Mouse (Mus musculus): ENCODE measurements at regions not wholly inside any gene's neighbourhood (a gene's known extent, or its start where the extent isn't known, plus 50 kb on each side); places are given as distances from the start of the nearest gene placed in this dataset.
A peak's percentile ranks its signal among the peaks of the same experiment; 100 is the strongest.

DNA sequence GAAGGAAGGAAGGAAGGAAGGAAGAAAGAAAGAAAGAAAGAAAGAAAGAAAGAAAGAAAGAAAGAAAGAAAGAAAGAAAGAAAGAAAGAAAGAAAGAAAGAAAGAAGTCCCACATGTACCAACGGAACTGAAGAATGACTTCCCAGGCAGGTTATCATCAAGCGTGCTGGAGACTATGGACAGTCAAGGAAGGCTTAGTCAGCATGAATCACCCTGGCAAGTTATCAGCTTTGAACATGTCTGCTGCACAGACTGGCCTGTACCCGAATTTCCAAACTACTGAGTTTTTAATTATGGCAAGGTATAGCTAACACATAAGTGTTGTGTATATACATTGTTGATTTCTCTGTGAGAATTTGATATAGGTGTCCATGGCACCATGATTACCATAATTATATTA is 104.3 kb upstream of the Asb5 start:
- DNase-seq (ENCODE audit: low read depth, low spot score): peak; percentile 24
- no peaks in the 10 kb centered on the region for H3K27me3 ChIP-seq (ENCODE audit: control insufficient read depth in 1 of 2, insufficient read depth in 2 of 2, low read length in 2 of 2)
- no peak overlapping the region for H3K27ac ChIP-seq (ENCODE audit: control insufficient read depth, low read depth, low read length)
- H3K4me3 ChIP-seq (ENCODE audit: control insufficient read depth in 1 of 2, insufficient read depth in 1 of 2, low read depth in 2 of 2, low read length in 2 of 2): no peak overlapping the region
- H3K79me2 ChIP-seq (ENCODE audit: control insufficient read depth, insufficient read depth, low read length, poor library complexity): no peaks in the 10 kb centered on the region
- no peak for TF ChIP-seq ZC3H11A (IDR thresholded peaks at IDR 0.05; ENCODE audit: low read depth, low read length)
- TF ChIP-seq MAZ (IDR thresholded peaks at IDR 0.05; ENCODE audit: low read depth, low read length): no peak
- no peak for TF ChIP-seq POLR2AphosphoS5 (IDR thresholded peaks at IDR 0.05; ENCODE audit: borderline replicate concordance, low read depth, low read length)
- TF ChIP-seq GABPA (IDR thresholded peaks at IDR 0.05; ENCODE audit: low read depth, low read length): no peak
- no peak for TF ChIP-seq USF1 (IDR thresholded peaks at IDR 0.05; ENCODE audit: low read depth, low read length)
- H3K4me1 ChIP-seq (ENCODE audit: control insufficient read depth in 1 of 2, insufficient read depth in 2 of 2, low read length in 2 of 2): no peaks in the 10 kb centered on the region
- H3K9ac ChIP-seq (ENCODE audit: control insufficient read depth, low read depth, low read length, poor library complexity, severe bottlenecking): no peak overlapping the region
- no peaks in the 10 kb centered on the region for H3K9me3 ChIP-seq (replicated peaks; ENCODE audit: insufficient read depth, low read length)
- H3K36me3 ChIP-seq (ENCODE audit: control insufficient read depth in 1 of 2, insufficient read depth in 2 of 2, low read length in 2 of 2): no peaks in the 10 kb centered on the region

DNA sequence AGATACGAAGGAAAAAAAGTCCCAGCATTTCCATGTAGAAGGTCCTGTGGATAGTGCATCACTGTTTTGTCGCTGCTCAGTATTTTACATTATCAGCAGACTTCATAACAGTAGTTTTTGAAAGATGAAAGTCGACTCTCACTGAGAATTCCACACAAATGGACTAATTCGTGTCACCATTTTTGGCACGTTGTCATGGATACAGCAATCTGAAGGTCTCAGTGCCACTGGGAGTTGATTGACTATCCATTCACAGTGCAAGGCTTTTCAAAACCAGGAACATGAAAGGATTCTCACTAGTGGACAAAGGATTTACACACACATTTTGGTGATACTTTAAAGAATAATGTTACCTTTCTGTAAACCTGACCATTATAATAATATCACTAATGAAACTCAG is 93.7 kb upstream of the Asb5 start:
- no peak overlapping the region for H3K9ac ChIP-seq (ENCODE audit: control insufficient read depth, low read depth, low read length, poor library complexity, severe bottlenecking)
- no peak for TF ChIP-seq TBP (IDR thresholded peaks at IDR 0.05; ENCODE audit: low read depth, low read length)
- TF ChIP-seq HCFC1 (IDR thresholded peaks at IDR 0.05; ENCODE audit: low read depth, low read length): no peak
- no peak for TF ChIP-seq USF1 (IDR thresholded peaks at IDR 0.05; ENCODE audit: low read depth, low read length)
- no peak for TF ChIP-seq MYB (IDR thresholded peaks at IDR 0.05; ENCODE audit: low read depth, low read length)
- TF ChIP-seq UBTF (IDR thresholded peaks at IDR 0.05; ENCODE audit: borderline replicate concordance, insufficient read depth, low read depth, low read length): no peak
- TF ChIP-seq E2F4 (IDR thresholded peaks at IDR 0.05; ENCODE audit: borderline replicate concordance, low read depth, low read length): no peak
- no peak for TF ChIP-seq BHLHE40 (IDR thresholded peaks at IDR 0.05; ENCODE audit: borderline replicate concordance, low read depth, low read length)
- TF ChIP-seq ZMIZ1 (IDR thresholded peaks at IDR 0.05; ENCODE audit: low read depth, low read length): no peak
- TF ChIP-seq RCOR1 (IDR thresholded peaks at IDR 0.05; ENCODE audit: low read depth, low read length): no peak
- TF ChIP-seq MYC (IDR thresholded peaks at IDR 0.05; ENCODE audit: low read depth, low read length): no peak
- TF ChIP-seq KAT2A (conservative IDR thresholded peaks at IDR 0.05; ENCODE audit: low read depth, low read length): no peak
- TF ChIP-seq SMC3 (IDR thresholded peaks at IDR 0.05; ENCODE audit: low read depth, low read length): no peak
- H3K36me3 ChIP-seq (ENCODE audit: control insufficient read depth in 1 of 2, insufficient read depth in 2 of 2, low read length in 2 of 2): no peaks in the 10 kb centered on the region
- no peaks in the 10 kb centered on the region for H3K9me3 ChIP-seq (replicated peaks; ENCODE audit: insufficient read depth, low read length)
- H3K27me3 ChIP-seq (ENCODE audit: control insufficient read depth in 1 of 2, insufficient read depth in 2 of 2, low read length in 2 of 2): no peaks in the 10 kb centered on the region
- no peak for DNase-seq (ENCODE audit: low read depth, low spot score)
- H3K4me3 ChIP-seq (ENCODE audit: control insufficient read depth in 1 of 2, insufficient read depth in 1 of 2, low read depth in 2 of 2, low read length in 2 of 2): no peak overlapping the region
- H3K4me1 ChIP-seq (ENCODE audit: control insufficient read depth in 1 of 2, insufficient read depth in 2 of 2, low read length in 2 of 2): no peaks in the 10 kb centered on the region
- H3K27ac ChIP-seq (ENCODE audit: control insufficient read depth, low read depth, low read length): no peak overlapping the region
- no peaks in the 10 kb centered on the region for H3K79me2 ChIP-seq (ENCODE audit: control insufficient read depth, insufficient read depth, low read length, poor library complexity)
